Mouse (Mus musculus) heart, postnatal 36 days (tissue): ENCODE measurements around the gene 1700034I23Rik. TPM values are rescaled to one million over a fixed set of nuclear protein-coding genes. Genes with fewer than 3 reads are reported as not detected.
"Not testable (repeated sequence)": the region's sequence is repeated elsewhere in the genome, so short reads cannot be mapped to it uniquely, and the experiment has no call there.

Experiments used
- DNase-seq, 2 experiments: peaks; one replicate each; pipeline ENCODE4 v3.0.0; 2021 to 2022
- intact Hi-C: fragments of 180-260 bp; cut with DNase I; formaldehyde crosslinking; loops from one replicate; pipeline ENCODE4 v1.15.1; 2025
- total RNA-seq, 2 experiments: library from RNA; stranded (reverse); gene quantifications; 2 replicates each; pipeline ENCODE4 v1.2.3; 2021

1700034I23Rik gene
- total RNA-seq: not detected

- intact Hi-C loops: not testable (repeated sequence)
Measured at GRCm38 (mm10) chr3:40902443-40902842, at the start of gene 1700034I23Rik. 1700034I23Rik (minus strand) TSS chr3:40902543.

GRCm38 (mm10) chr3:40951365-40951764, 49.0 kb upstream of the 1700034I23Rik start:
- intact Hi-C loops: loop anchor here (2.0 kb wide), 1 partner anchor 133 kb away; no protein-coding TSS in a partner anchor

More at GRCm38 (mm10) chr3:40902443-40902842, at the start of gene 1700034I23Rik:
- not testable (repeated sequence) for DNase-seq

GRCm38 (mm10) chr3:40950601-40951201, 48.4 kb upstream of the 1700034I23Rik start:
- intact Hi-C loops: loop anchor here (2.0 kb wide), 1 partner anchor 134 kb away; no protein-coding TSS in a partner anchor
- peak; percentile 60 to 71 for DNase-seq

More at GRCm38 (mm10) chr3:40951365-40951764, 49.0 kb upstream of the 1700034I23Rik start:
- peak in 1 of 2 experiments; percentile 11 for DNase-seq

- intact Hi-C loops: loop anchor here (2.0 to 5.0 kb wide), 3 partner anchors 55 to 203 kb away; no protein-coding TSS in a partner anchor
Measured at GRCm38 (mm10) chr3:40949903-40950600, 47.7 kb upstream of the 1700034I23Rik start.

GRCm38 (mm10) chr3:40949170-40949902, 47.0 kb upstream of the 1700034I23Rik start, which contains the start of gene Larp1b:
Larp1b (plus strand) TSS chr3:40949828.
- intact Hi-C loops: loop anchor here (2.0 to 5.0 kb wide), 2 partner anchors 55 to 202 kb away; no protein-coding TSS in a partner anchor

More at GRCm38 (mm10) chr3:40949903-40950600, 47.7 kb upstream of the 1700034I23Rik start:
- peak in 1 of 2 experiments; percentile 44 for DNase-seq

GRCm38 (mm10) chr3:40939019-40939418, 36.7 kb upstream of the 1700034I23Rik start:
- intact Hi-C loops: no loop called here

More at GRCm38 (mm10) chr3:40949170-40949902, 47.0 kb upstream of the 1700034I23Rik start, which contains the start of gene Larp1b:
- DNase-seq: peak; percentile 99 to 100

GRCm38 (mm10) chr3:40938592-40938991, 36.2 kb upstream of the 1700034I23Rik start:
- no peak for DNase-seq
- intact Hi-C loops: no loop called here

More at GRCm38 (mm10) chr3:40939019-40939418, 36.7 kb upstream of the 1700034I23Rik start:
- DNase-seq: no peak

- intact Hi-C loops: no loop called here
- no peak for DNase-seq
Measured at GRCm38 (mm10) chr3:40938189-40938588, 35.8 kb upstream of the 1700034I23Rik start.

- peak; percentile 20 to 36 for DNase-seq
- intact Hi-C loops: loop anchor here (2.0 to 5.0 kb wide), 2 partner anchors 54 to 188 kb away; partner anchors contain the start of genes Larp1b and Pgrmc2
Measured at GRCm38 (mm10) chr3:40894336-40894735, 8.0 kb downstream of the 1700034I23Rik start.

GRCm38 (mm10) chr3:40893816-40894258, 8.5 kb downstream of the 1700034I23Rik start:
- intact Hi-C loops: loop anchor here (2.0 to 5.0 kb wide), 2 partner anchors 55 to 188 kb away; partner anchors contain the start of genes Larp1b and Pgrmc2
- DNase-seq: peak; percentile 95

GRCm38 (mm10) chr3:40853123-40853738, 49.1 kb downstream of the 1700034I23Rik start:
- intact Hi-C loops, DNase-seq: not testable (repeated sequence)

Other genes with a start within 250 kb of the 1700034I23Rik start
- gene Slc25a31, start 193.7 kb downstream of the 1700034I23Rik start, total RNA-seq: not detected
- 10 to 100 TPM; 49.8 to 59.0 TPM for gene Hspa4l, start 158.0 kb downstream of the 1700034I23Rik start, total RNA-seq
- gene Plk4, start 102.5 kb downstream of the 1700034I23Rik start, total RNA-seq: 1 to 10 TPM; 1.6 to 3.2 TPM
- 10 to 100 TPM; 18.4 to 19.5 TPM for gene Mfsd8, start 55.7 kb downstream of the 1700034I23Rik start, total RNA-seq
- gene Abhd18, start 55.6 kb downstream of the 1700034I23Rik start, total RNA-seq: 10 to 100 TPM; 93.5 to 99.1 TPM
- 10 to 100 TPM; 67.6 to 68.4 TPM for gene Larp1b, start 47.3 kb upstream of the 1700034I23Rik start, total RNA-seq
- gene Pgrmc2, start 180.5 kb upstream of the 1700034I23Rik start, total RNA-seq: 10 to 100 TPM; 31.8 to 36.0 TPM